Mouse (Mus musculus): ENCODE results near the gene Cyp24a1. TPM values are rescaled to one million over a fixed set of nuclear protein-coding genes. Genes with fewer than 3 reads are reported as not detected.

Cyp24a1 gene
- polyA plus RNA-seq, 1 experiment from 2014 or later = not detected

DNA sequence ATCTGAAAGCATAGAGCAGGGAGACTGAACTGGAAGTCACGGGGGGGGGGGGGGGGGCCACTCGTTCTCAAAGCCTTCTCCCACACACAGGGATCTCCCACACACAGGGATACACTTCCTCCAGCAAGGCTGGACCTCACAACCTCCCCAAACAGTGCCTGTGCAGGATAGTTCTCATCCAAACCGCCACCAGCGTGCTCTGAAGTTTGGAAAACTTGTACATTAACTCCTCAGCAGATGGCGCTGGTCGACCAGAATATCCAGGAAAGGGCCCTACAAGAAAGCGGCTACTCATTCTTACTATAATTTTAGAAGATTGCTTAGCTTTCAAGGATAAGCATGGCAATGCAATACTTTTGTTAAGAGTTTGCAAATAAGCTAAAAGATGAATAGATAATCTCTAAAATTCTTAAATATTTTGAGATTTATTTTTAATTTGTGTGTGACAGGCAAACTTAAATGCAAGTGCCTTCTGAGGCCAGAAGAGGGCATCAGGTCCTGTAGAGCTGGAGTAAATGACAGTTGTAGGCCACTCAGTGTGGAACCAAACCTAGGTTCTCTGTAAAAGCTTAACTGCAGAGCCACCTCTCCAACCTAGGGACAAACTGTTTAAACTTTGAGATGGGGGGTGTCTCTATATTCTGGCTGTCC is 23.5 kb upstream of the Cyp24a1 start:
- Histone ChIP-seq H3K36me3 (peaks cover 39% of the 10 kb centered on the region), H3K4me3 (no peak overlapping the region), H3K27ac (no peak overlapping the region), H3K27me3 (ENCODE audit: insufficient read depth, poor library complexity, severe bottlenecking) (peaks cover 10% of the 10 kb centered on the region; the same call in 1 of the 2 replicates), H3K9me3 (no peaks in the 10 kb centered on the region), H3K4me1 (no peaks in the 10 kb centered on the region)
- 8% methylated on average over 7 of the region's 7 CpGs for WGBS
- DNase-seq (ENCODE audit: low spot score) = no peak

DNA sequence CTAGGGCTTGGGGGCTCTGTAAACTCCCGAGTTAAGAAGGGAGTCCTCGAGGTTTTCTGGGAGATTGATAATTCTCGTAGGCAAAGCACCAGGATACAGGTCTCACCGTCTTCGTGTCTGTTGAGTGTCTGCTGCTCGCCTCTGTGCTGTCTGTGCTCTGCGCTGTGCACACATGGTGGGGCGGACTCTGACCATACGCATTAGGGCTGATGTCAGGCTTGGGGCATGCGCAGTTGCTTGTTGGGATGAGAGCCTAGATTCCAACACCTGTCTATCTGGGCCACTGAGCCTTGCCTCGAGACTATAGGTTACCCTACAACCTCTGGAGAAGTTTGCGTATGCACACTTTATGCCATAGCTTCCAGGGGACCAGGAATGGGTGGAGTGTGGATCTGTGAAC is 16.8 kb upstream of the Cyp24a1 start:
- WGBS = 89% methylated on average over 12 of the region's 12 CpGs
- no peak overlapping the region for H3K4me3 ChIP-seq

DNA sequence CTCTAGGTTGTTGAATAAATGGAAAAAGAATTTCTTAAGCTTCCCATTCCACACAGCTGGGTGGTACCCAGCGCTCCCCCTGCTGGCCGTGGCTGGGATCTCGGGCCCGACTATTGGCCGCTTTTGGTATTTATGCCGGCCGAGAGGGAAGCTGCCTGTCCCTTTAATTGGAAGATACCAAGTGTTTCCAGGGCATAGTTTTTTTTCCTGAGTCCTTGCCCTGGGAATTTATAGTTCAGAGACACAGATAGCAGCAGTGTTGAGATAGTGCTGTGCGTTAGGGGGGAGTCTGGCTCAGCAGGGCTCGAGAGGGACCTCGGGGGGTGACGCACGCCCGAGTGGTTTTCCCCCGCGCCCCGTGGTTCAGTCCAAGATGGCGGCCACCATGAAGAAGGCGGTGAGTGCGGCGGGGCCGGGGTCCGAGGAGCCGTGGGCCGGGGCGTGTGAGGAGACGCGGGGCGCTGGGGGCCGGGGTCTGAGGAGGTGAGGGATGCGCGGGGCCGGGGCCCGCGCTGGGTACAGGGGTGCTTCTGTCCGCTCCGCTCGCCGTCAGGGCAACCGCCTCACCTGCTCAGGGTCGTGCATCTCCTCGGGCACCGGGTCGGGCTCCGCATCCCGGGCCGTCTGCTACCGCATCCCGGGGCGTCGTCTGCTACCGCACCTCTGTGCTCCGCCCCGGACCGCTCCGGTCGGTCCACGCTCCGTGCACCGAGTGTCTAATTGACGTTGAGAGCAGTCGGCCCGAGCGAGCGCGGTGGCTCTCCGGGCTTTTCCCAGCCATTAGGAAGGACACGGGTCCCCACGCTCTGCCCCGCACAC is 14.3 kb upstream of the Cyp24a1 start:
- Histone ChIP-seq H3K9me3 (no peaks in the 10 kb centered on the region), H3K27me3 (ENCODE audit: insufficient read depth, poor library complexity, severe bottlenecking) (peaks cover 16% of the 10 kb centered on the region), H3K27ac (peak overlapping the region; percentile 99), H3K36me3 (peaks cover 7% of the 10 kb centered on the region), H3K4me1 (peaks cover 26% of the 10 kb centered on the region), H3K4me3 (peak overlapping the region; percentile 96)
- WGBS = under 1% methylated on average over 68 of the region's 69 CpGs
- DNase-seq (ENCODE audit: low spot score) = peak; percentile 92

More for the DNA sequence above, 16.8 kb upstream of the Cyp24a1 start:
- no peak for DNase-seq (ENCODE audit: low spot score)
- Histone ChIP-seq H3K27ac (no peak overlapping the region), H3K36me3 (peaks cover 31% of the 10 kb centered on the region), H3K4me1 (peaks cover 26% of the 10 kb centered on the region), H3K27me3 (ENCODE audit: insufficient read depth, poor library complexity, severe bottlenecking) (0 out of 2 replicates have a peak, but pooled peaks cover 5% of the 10 kb centered on the region), H3K9me3 (no peaks in the 10 kb centered on the region)

DNA sequence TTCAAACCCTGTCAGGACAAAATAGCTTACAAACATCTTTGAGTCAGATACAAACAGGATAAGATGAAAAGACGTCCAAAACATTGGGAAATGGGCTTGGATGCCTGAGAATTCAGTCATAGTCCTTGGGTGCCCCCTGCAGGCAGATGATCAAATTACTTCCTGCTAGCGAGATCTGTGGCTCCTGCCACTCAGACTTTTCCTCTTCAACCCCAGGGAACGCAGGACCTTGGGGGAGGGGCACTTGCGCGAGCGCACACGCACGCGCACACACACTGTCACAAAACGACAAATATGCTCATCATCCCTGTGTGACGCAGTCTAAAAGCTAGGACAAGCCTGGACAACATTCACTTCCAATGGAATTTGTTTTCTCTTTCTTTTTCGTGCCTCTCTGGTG is 11.9 kb upstream of the Cyp24a1 start:
- peak overlapping the region; percentile 52 for H3K4me3 ChIP-seq
- H3K27ac ChIP-seq = no peak overlapping the region; the same call in 1 of the 2 replicates
- H3K27me3 ChIP-seq (ENCODE audit: insufficient read depth, poor library complexity, severe bottlenecking) = peaks cover 34% of the 10 kb centered on the region
- H3K4me1 ChIP-seq = peaks cover 25% of the 10 kb centered on the region
- WGBS = 2% methylated on average over 12 of the region's 12 CpGs
- no peaks in the 10 kb centered on the region for H3K9me3 ChIP-seq
- DNase-seq (ENCODE audit: low spot score) = peak; percentile 89
- H3K36me3 ChIP-seq = no peaks in the 10 kb centered on the region

DNA sequence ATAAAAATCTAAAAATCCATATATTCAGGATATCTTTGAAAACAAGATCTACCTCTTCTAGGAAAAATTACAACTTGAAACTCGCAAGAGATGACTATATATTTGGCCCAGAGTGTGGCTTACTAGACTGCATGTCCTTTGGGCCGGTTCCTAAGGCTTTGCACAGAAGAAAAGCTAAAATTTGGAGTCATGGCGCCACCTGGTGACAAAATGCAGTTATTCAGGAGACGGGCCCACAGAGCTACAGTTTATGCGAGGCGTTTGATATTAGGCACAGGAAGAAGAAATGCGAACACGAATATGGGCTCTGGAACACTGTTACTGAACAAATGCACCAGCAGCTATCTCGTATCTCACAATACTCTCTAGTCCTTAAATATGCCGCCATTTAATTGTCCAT is 10.8 kb upstream of the Cyp24a1 start:
- peaks cover 45% of the 10 kb centered on the region for H3K27me3 ChIP-seq (ENCODE audit: insufficient read depth, poor library complexity, severe bottlenecking)
- peaks cover 19% of the 10 kb centered on the region for H3K4me1 ChIP-seq
- H3K36me3 ChIP-seq = no peaks in the 10 kb centered on the region
- WGBS = 9% methylated on average over 10 of the region's 10 CpGs
- H3K4me3 ChIP-seq = no peak overlapping the region
- H3K27ac ChIP-seq = no peak overlapping the region
- no peaks in the 10 kb centered on the region for H3K9me3 ChIP-seq
- DNase-seq (ENCODE audit: low spot score) = no peak

DNA sequence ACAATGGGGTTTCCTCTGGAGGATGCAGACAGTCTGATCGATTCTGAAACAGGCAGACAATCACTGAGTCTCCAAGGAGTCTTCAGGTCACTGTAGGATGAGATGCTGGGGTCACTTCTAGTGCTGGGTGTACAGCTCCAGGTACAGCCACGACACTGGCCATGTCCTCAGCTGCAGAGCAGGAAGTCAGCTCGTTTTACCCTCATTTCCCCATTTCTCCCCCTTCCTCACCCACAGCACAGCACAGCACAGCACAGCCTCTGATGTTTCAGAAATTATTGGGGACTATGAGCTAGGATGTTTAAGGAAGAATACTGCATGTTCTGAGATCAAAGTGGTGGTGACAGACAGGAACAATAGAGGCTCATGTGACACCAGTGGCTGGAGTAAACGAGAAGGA is 7.0 kb upstream of the Cyp24a1 start:
- DNase-seq (ENCODE audit: low spot score) = no peak
- Histone ChIP-seq H3K4me1 (peaks cover 5% of the 10 kb centered on the region), H3K9me3 (no peaks in the 10 kb centered on the region), H3K36me3 (no peaks in the 10 kb centered on the region), H3K27me3 (ENCODE audit: insufficient read depth, poor library complexity, severe bottlenecking) (peaks cover 77% of the 10 kb centered on the region), H3K4me3 (no peak overlapping the region), H3K27ac (no peak overlapping the region)
- WGBS = 38% methylated on average over 4 of the region's 4 CpGs

DNA sequence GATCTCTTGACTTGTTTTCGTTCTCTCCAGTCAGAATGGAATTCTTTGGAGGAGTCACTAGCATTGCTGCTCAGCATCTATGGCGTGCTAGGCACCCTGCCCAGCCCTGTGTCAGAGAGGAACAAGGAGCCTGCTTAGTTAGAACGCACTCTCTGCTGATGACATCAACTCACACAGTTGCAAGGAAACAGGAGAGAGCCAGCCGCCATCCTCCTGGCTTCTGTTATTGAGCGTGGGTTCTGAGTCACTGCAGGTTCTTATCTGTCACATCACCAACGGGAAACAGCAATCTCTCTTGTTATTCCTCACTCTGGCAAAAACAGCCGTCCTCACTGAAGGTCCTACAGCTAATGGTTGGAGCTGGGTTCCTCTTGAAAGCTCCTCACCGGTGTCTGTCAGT is 6.4 kb upstream of the Cyp24a1 start:
- Histone ChIP-seq H3K4me3 (no peak overlapping the region), H3K9me3 (no peaks in the 10 kb centered on the region), H3K27me3 (ENCODE audit: insufficient read depth, poor library complexity, severe bottlenecking) (peaks cover 83% of the 10 kb centered on the region), H3K36me3 (no peaks in the 10 kb centered on the region), H3K4me1 (peaks cover 3% of the 10 kb centered on the region; the same call in 1 of the 2 replicates), H3K27ac (no peak overlapping the region)
- DNase-seq (ENCODE audit: low spot score) = no peak
- WGBS = 23% methylated on average over 8 of the region's 8 CpGs

DNA sequence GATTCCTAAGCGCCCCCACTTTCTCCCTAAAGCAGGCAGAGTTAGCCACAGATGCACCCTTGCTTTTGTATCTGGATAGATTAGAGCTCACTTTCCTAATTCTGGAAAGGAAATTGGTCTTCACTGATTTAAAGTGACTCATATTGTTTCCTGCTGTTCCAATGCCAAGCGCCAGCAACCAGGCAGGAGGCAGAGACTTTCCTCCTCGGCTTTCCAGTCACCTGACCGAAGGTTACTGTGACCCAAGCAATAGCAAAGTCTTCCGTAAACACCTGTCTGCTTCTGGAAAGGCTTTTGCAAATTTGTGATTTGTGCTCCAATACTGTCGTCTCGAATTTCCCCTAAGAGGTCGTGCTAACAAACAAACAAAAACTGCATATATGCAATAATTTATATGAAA is 1.1 kb upstream of the Cyp24a1 start:
- 22% methylated on average over 8 of the region's 8 CpGs for WGBS
- H3K27me3 ChIP-seq (ENCODE audit: insufficient read depth, poor library complexity, severe bottlenecking) = peaks cover 99% of the 10 kb centered on the region
- no peak overlapping the region for H3K27ac ChIP-seq
- H3K4me3 ChIP-seq = no peak overlapping the region
- H3K4me1 ChIP-seq = peaks cover 16% of the 10 kb centered on the region
- H3K36me3 ChIP-seq = no peaks in the 10 kb centered on the region
- no peak for DNase-seq (ENCODE audit: low spot score)
- no peaks in the 10 kb centered on the region for H3K9me3 ChIP-seq

DNA sequence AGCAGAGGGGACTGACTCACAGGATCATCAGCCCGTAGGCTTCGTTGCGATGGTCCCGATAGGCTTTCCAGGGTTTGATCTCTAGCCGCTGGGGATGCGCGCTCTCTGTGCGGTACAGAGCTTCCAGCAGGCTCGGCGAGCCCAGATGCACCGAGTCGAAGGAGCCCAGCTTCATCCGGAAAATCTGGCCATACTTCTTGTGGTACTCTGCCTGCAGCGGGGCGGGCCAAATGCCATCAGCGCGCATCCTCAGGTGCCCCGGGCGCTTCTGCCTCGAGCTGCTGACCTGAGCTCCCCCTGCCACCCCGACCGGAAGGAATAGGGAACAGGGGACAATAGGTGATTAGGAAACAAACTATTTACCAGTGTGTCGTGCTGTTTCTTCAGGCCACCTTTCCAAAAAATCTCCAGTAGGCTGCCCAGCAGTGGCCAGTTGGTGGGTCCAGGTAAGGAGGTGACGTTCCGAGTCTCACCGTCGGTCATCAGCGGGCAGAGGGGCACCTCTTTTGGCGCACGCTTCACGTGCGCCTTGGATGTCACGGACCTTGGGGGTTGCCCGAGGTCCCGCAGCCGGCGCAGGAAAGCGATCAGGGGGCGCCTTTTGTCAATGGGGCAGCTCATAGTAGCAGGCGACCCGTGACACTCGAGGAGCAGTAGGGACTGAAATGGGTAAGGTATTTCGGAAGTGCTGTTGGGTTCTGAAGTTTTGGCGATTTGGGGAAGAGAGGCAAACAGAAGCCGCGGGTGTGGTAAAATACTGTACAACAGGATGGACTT is 603 bp downstream of the Cyp24a1 start, which contains the start of gene Pfdn4:
Gene Pfdn4 (plus strand): TSS at position 275 of the 777 bp plus-strand sequence.
- peak within 1 kb of the TSS; percentile 44 for H3K4me3 ChIP-seq
- DNase-seq (ENCODE audit: low spot score) = no peak
- peaks cover 16% of the 10 kb centered on the region for H3K4me1 ChIP-seq
- no peaks in the 10 kb centered on the region for H3K9me3 ChIP-seq
- no peak within 1 kb of the TSS for H3K27ac ChIP-seq
- no peaks in the 10 kb centered on the region for H3K36me3 ChIP-seq
- under 1% methylated on average over 46 of the region's 46 CpGs for WGBS
- peaks cover 99% of the 10 kb centered on the region for H3K27me3 ChIP-seq (ENCODE audit: insufficient read depth, poor library complexity, severe bottlenecking)

DNA sequence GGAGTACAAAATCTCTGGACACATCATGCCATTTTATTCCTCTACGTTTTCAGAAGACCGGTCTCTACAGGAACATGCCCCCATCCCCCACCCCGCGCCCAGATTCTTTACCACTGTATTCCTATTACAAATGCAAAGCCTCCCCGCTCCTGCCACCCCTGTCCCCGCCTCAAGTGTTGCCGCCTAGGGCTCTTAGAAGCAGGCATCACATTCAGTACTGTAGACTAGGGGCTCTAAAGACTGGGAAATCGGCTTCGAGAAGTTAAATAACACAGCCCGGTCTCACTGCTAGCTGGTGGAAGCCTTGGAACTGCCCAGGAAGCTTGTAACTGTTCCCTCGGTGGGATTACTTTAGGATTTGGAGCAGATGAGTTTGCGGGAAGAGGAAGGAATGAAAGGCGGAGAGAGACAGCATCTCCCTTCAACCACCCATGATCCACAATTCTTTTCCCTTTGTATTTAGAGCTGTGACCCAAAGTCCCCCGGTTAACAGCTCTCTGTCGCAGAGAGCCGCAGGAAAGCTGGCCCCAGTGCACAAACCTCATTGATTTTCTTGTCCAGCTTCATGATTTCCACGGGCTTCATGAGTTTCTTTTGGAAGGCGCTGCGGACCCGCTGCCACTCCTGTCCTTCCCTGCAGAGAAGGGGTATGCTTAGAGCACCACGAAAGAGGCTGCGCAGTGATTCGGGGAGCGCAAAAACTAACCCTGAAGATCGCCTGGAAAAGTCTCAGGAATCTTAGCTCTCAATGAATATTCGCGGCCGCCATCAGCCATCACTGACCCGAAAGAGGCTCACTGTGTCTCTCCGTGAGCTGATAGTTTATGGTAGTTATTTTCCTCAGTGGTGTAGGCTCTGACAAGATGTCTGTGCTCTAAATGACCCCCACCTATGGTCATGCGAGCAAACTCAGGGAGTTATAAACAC is 1.9 kb downstream of the Cyp24a1 start:
- Histone ChIP-seq H3K4me3 (no peak overlapping the region), H3K4me1 (peaks cover 16% of the 10 kb centered on the region), H3K27me3 (ENCODE audit: insufficient read depth, poor library complexity, severe bottlenecking) (peaks cover 100% of the 10 kb centered on the region), H3K36me3 (no peaks in the 10 kb centered on the region), H3K9me3 (no peaks in the 10 kb centered on the region), H3K27ac (no peak overlapping the region)
- DNase-seq (ENCODE audit: low spot score) = no peak
- 6% methylated on average over 31 of the region's 31 CpGs for WGBS

DNA sequence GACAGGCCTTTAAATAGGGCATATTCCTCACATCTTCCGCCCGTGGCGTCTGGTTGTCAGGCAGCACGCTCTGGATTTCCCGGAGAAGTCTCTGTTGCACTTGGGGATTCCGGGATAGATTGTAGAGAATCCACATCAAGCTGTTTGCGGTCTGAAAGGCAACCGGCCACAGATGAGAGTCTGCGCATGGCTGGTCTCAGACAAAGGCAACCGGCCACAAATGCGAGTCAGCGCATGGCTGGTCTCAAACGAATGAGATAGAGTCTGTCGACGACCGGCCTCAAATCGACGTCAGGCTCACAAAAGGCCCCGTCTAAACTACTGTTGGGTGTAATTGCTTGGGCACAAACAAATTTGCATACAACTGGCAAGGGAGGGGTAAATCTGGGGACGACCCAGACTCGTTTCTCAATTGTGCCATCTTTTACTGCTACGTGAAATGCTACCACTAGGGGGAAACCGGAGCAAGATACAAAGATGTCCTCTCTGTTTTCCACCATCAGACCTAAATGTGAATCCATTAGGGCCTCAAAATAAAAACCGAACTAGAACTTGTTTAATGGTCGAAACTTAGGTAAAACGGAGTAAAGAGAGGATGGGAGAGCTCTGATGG is 8.9 kb downstream of the Cyp24a1 start:
- WGBS = 60% methylated on average over 26 of the region's 26 CpGs
- no peak overlapping the region for H3K27ac ChIP-seq
- no peak for DNase-seq (ENCODE audit: low spot score)
- no peaks in the 10 kb centered on the region for H3K36me3 ChIP-seq
- H3K27me3 ChIP-seq (ENCODE audit: insufficient read depth, poor library complexity, severe bottlenecking) = peaks cover 99% of the 10 kb centered on the region
- no peaks in the 10 kb centered on the region for H3K9me3 ChIP-seq
- H3K4me3 ChIP-seq = no peak overlapping the region
- H3K4me1 ChIP-seq = no peaks in the 10 kb centered on the region

DNA sequence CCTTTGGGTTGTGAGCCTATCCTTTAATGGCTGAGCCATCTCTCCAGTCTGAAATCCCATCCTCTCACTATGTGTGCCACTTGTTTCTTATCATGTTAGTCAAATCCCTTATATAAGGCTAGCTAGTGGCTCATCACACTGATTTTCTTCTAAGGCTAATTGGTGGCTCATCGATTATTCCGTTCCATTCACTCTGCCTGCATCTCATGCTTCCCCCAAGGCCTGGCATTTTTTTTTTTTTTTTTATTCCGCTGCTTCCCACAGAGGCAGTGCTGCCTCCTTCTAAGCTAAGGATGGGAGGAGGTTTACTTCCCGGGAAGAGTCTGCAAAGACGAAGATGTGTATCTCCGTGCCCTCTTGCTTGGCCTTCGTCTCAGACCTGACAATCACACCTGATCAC is 9.7 kb downstream of the Cyp24a1 start:
- Histone ChIP-seq H3K36me3 (no peaks in the 10 kb centered on the region), H3K27ac (no peak overlapping the region), H3K4me3 (no peak overlapping the region), H3K9me3 (no peaks in the 10 kb centered on the region), H3K4me1 (no peaks in the 10 kb centered on the region), H3K27me3 (ENCODE audit: insufficient read depth, poor library complexity, severe bottlenecking) (peaks cover 99% of the 10 kb centered on the region)
- 73% methylated on average over 7 of the region's 7 CpGs for WGBS
- no peak for DNase-seq (ENCODE audit: low spot score)
